Mouse (Mus musculus) embryonic fibroblast, embryonic 13.5 days (primary cell): ENCODE measurements around the gene Kcnn3. TPM values are rescaled to one million over a fixed set of nuclear protein-coding genes. Genes with fewer than 3 reads are reported as not detected.

Experiments
- H3K27ac ChIP-seq: 2 replicates; pipeline ENCODE4 v1.5.1; 2012; ENCODE audit warnings: low read length, control low read depth, inconsistent platforms; ENCODE audit not compliant: insufficient read depth
- H3K4me1 ChIP-seq: 2 replicates; pipeline ENCODE4 v1.6.1; 2011; ENCODE audit warnings: low read length; ENCODE audit not compliant: control insufficient read depth, insufficient read depth
- H3K4me3 ChIP-seq: 2 replicates; pipeline ENCODE4 v1.5.1; 2011; ENCODE audit warnings: mild to moderate bottlenecking, control low read depth, low read length; ENCODE audit not compliant: insufficient read depth
- CTCF ChIP-seq: IDR thresholded peaks from 2 replicates; pipeline ENCODE4 v1.5.1; 2011; ENCODE audit warnings: mild to moderate bottlenecking, control low read depth, low read length, moderate library complexity, borderline replicate concordance; ENCODE audit not compliant: insufficient read depth
- POLR2A ChIP-seq: IDR thresholded peaks from 2 replicates; pipeline ENCODE4 v1.6.1; 2011; ENCODE audit warnings: low read depth, mild to moderate bottlenecking, control low read depth, low read length, moderate library complexity
- polyA plus RNA-seq: library from polyadenylated mRNA; stranded (reverse); fragments of >200 nt; gene quantifications from 2 replicates; pipeline ENCODE4 v1.2.4, GENCODE M21; 2011; ENCODE audit warnings: low read depth; ENCODE audit not compliant: missing spikeins, insufficient read length

The Kcnn3 gene
- polyA plus RNA-seq, result 0.90 and 1.6 TPM in 2 replicates

GRCm38 (mm10) chr3:89519894-89520293 is at the start of gene Kcnn3:
Gene Kcnn3, plus strand, starts transcription at chr3:89520164.
- H3K27ac ChIP-seq, result no peak within 1 kb of the TSS

GRCm38 (mm10) chr3:89472280-89472679 is 47.7 kb upstream of the Kcnn3 start:
- TF ChIP-seq CTCF (no peak), POLR2A (no peak)
- no peak overlapping the region for H3K4me3 ChIP-seq
- no peaks in the 10 kb centered on the region; the same call in 1 of the 2 replicates for H3K4me1 ChIP-seq
- no peak overlapping the region for H3K27ac ChIP-seq

More at GRCm38 (mm10) chr3:89519894-89520293, at the start of gene Kcnn3:
- H3K4me1 ChIP-seq, result peaks cover 6% of the 10 kb centered on the region; the same call in 1 of the 2 replicates
- peak within 1 kb of the TSS; percentile 5; the same call in 1 of the 2 replicates for H3K4me3 ChIP-seq
- TF ChIP-seq CTCF, result no peak
- peak; percentile 78 for TF ChIP-seq POLR2A

- Histone ChIP-seq H3K27ac (no peak overlapping the region), H3K4me3 (no peak overlapping the region), H3K4me1 (no peaks in the 10 kb centered on the region; the same call in 1 of the 2 replicates)
- TF ChIP-seq POLR2A (no peak), CTCF (no peak)
These were observed 46.1 kb upstream of the Kcnn3 start for GRCm38 (mm10) chr3:89473838-89474237.

GRCm38 (mm10) chr3:89479055-89479454 is 40.9 kb upstream of the Kcnn3 start:
- TF ChIP-seq POLR2A (no peak), CTCF (no peak)
- Histone ChIP-seq H3K27ac (no peak overlapping the region), H3K4me3 (no peak overlapping the region)

GRCm38 (mm10) chr3:89481488-89481887 is 38.5 kb upstream of the Kcnn3 start:
- no peak overlapping the region for H3K27ac ChIP-seq
- H3K4me3 ChIP-seq, result no peak overlapping the region
- TF ChIP-seq CTCF (no peak), POLR2A (no peak)
- H3K4me1 ChIP-seq, result no peaks in the 10 kb centered on the region

More at GRCm38 (mm10) chr3:89479055-89479454, 40.9 kb upstream of the Kcnn3 start:
- H3K4me1 ChIP-seq, result no peaks in the 10 kb centered on the region

GRCm38 (mm10) chr3:89482249-89482648 is 37.7 kb upstream of the Kcnn3 start:
- no peak for TF ChIP-seq POLR2A
- no peak for TF ChIP-seq CTCF
- Histone ChIP-seq H3K27ac (no peak overlapping the region), H3K4me3 (no peak overlapping the region), H3K4me1 (no peaks in the 10 kb centered on the region)

- TF ChIP-seq POLR2A (no peak), CTCF (peak; percentile 94)
- H3K27ac ChIP-seq, result no peak overlapping the region
- no peaks in the 10 kb centered on the region for H3K4me1 ChIP-seq
- H3K4me3 ChIP-seq, result no peak overlapping the region
These were observed 35.0 kb upstream of the Kcnn3 start for GRCm38 (mm10) chr3:89484766-89485524.

GRCm38 (mm10) chr3:89486111-89486510 is 33.9 kb upstream of the Kcnn3 start:
- Histone ChIP-seq H3K4me3 (no peak overlapping the region), H3K4me1 (no peaks in the 10 kb centered on the region), H3K27ac (no peak overlapping the region)
- no peak for TF ChIP-seq POLR2A
- no peak for TF ChIP-seq CTCF

- Histone ChIP-seq H3K27ac (no peak overlapping the region), H3K4me1 (no peaks in the 10 kb centered on the region), H3K4me3 (no peak overlapping the region)
- no peak for TF ChIP-seq POLR2A
- no peak for TF ChIP-seq CTCF
These were observed 32.9 kb upstream of the Kcnn3 start for GRCm38 (mm10) chr3:89486916-89487702.

GRCm38 (mm10) chr3:89490790-89491189 is 29.2 kb upstream of the Kcnn3 start:
- Histone ChIP-seq H3K4me3 (no peak overlapping the region), H3K27ac (no peak overlapping the region), H3K4me1 (no peaks in the 10 kb centered on the region)
- TF ChIP-seq POLR2A (no peak), CTCF (no peak)
